In genomic region chr16:37622403-37622802, GRCm38 (mm10) we compare ENCODE assay signal across 33 mouse cellular contexts. TPM values are rescaled to one million over a fixed set of nuclear protein-coding genes. Genes with fewer than 3 reads are reported as not detected.
"Had no signal": no experiment of that assay in that cellular context is flagged by ENCODE, and none has a peak within 500 bp of the region (broad histone marks: within the 10 kb centered on the region; RNA-seq: fewer than 3 reads in every experiment).

No protein-coding gene starts in this region.

- ATAC-seq: inflammation-experienced regulatory T-cells, adult 6 months; intestine, embryonic 15.5 days; intestine, postnatal 0 days; liver, postnatal 0 days had no signal

- H3K27ac ChIP-seq: gastrocnemius, adult 2 months; heart, adult 2 months; heart, embryonic 10.5 days; hindbrain, embryonic 13.5 days; hindbrain, embryonic 15.5 days; intestine, embryonic 15.5 days; layer of hippocampus, adult 2 months; left cerebral cortex, adult 2 months; limb, embryonic 10.5 days; limb, embryonic 12.5 days; liver, embryonic 13.5 days; liver, embryonic 15.5 days had no signal

- H3K4me2 ChIP-seq: heart, embryonic 12.5 days; hindbrain, embryonic 13.5 days; hindbrain, embryonic 15.5 days; intestine, embryonic 15.5 days; limb, embryonic 12.5 days; liver, embryonic 11.5 days; liver, embryonic 13.5 days; liver, embryonic 15.5 days had no signal

- H3K4me1 ChIP-seq: liver, embryonic 13.5 days; liver, embryonic 15.5 days had no signal

- H3K27me3 ChIP-seq: heart, embryonic 12.5 days; hindbrain, embryonic 13.5 days; hindbrain, embryonic 15.5 days; intestine, embryonic 15.5 days; limb, embryonic 12.5 days; liver, embryonic 13.5 days; liver, embryonic 15.5 days had no signal

- DNase-seq: gastrocnemius, adult 2 months; gastrocnemius, postnatal 10 days; gastrocnemius, postnatal 25 days; heart, adult 2 months; heart, postnatal 10 days; heart, postnatal 4 days; kidney, adult 18-20 months; kidney, adult 8-10 months; kidney, postnatal 10 days; kidney, postnatal 25 days; kidney, postnatal 4 days; liver; liver, embryonic 13.5 days; liver, postnatal 0 days had no signal

- H3K9ac ChIP-seq: heart, embryonic 12.5 days; hindbrain, embryonic 13.5 days; hindbrain, embryonic 15.5 days; intestine, embryonic 15.5 days; limb, embryonic 12.5 days; liver, embryonic 13.5 days; liver, embryonic 15.5 days; liver, postnatal 0 days had no signal

- H3K36me3 ChIP-seq: heart, embryonic 10.5 days; heart, embryonic 12.5 days; hindbrain, embryonic 10.5 days; hindbrain, embryonic 13.5 days; hindbrain, embryonic 15.5 days; intestine, embryonic 15.5 days; limb, embryonic 10.5 days; limb, embryonic 12.5 days; liver, embryonic 13.5 days; liver, embryonic 15.5 days had no signal

- H3K4me3 ChIP-seq: gastrocnemius, adult 2 months; heart, adult 2 months; heart, embryonic 10.5 days; heart, embryonic 12.5 days; hindbrain, embryonic 10.5 days; hindbrain, embryonic 13.5 days; hindbrain, embryonic 15.5 days; intestine, embryonic 15.5 days; layer of hippocampus, adult 2 months; left cerebral cortex, adult 2 months; limb, embryonic 10.5 days; limb, embryonic 12.5 days; liver, embryonic 13.5 days; liver, embryonic 15.5 days had no signal

- H3K9me3 ChIP-seq: heart, embryonic 10.5 days; heart, embryonic 12.5 days; hindbrain, embryonic 10.5 days; hindbrain, embryonic 13.5 days; hindbrain, embryonic 15.5 days; intestine, embryonic 15.5 days; limb, embryonic 10.5 days; limb, embryonic 12.5 days; liver, embryonic 13.5 days; liver, embryonic 15.5 days had no signal

RNA-seq across cellular contexts. Expression of gene Hgd, which starts 42.5 kb away (rescaled TPM):
- total RNA-seq: gastrocnemius, adult 2 months; gastrocnemius, postnatal 25 days; granulocyte monocyte progenitor cell, adult 5-6 weeks; heart, adult 2 months; heart, postnatal 25 days; layer of hippocampus, adult 2 months; layer of hippocampus, postnatal 25 days; left cerebral cortex, postnatal 14 days; left cerebral cortex, postnatal 36 days had no signal
- polyA plus RNA-seq: hindbrain, embryonic 10.5 days; inflammation-experienced regulatory T-cells, adult 6 months had no signal
